Mouse (Mus musculus) MEL (cell line): Measurements from ENCODE around the gene Akt3. TPM values are rescaled to one million over a fixed set of nuclear protein-coding genes. Genes with fewer than 3 reads are reported as not detected.

Experiments
- DNase-seq: peaks from one replicate; pipeline ENCODE4 v3.0.0; 2011; ENCODE audit warnings: low read depth, low spot score
- H3K27ac ChIP-seq: 2 replicates; pipeline ENCODE4 v1.5.1; 2012; ENCODE audit warnings: low read depth, mild to moderate bottlenecking, control low read depth, low read length, moderate library complexity; ENCODE audit not compliant: control insufficient read depth
- H3K27me3 ChIP-seq, 2 experiments: fragments of 150-350 bp in 1 of 2; sonication (generic) in 1 of 2; 2 replicates each; pipeline ENCODE4 v1.6.1; 2012; ENCODE audit warnings: low read length in 2 of 2, mild to moderate bottlenecking in 2 of 2, improper control_type of control experiment in 1 of 2, moderate library complexity in 1 of 2; ENCODE audit not compliant: insufficient read depth in 2 of 2, control insufficient read depth in 1 of 2
- H3K36me3 ChIP-seq, 2 experiments: 2 replicates each; pipeline ENCODE4 v1.6.1; 2012 to 2014; ENCODE audit warnings: low read length in 2 of 2, improper control_type of control experiment in 1 of 2, inconsistent platforms in 1 of 2, mild to moderate bottlenecking in 1 of 2; ENCODE audit not compliant: insufficient read depth in 2 of 2, control insufficient read depth in 1 of 2
- H3K4me1 ChIP-seq, 2 experiments: fragments of 150-350 bp in 1 of 2; sonication (generic) in 1 of 2; 2 replicates each; pipeline ENCODE4 v1.6.1; 2012; ENCODE audit warnings: low read length in 2 of 2, improper control_type of control experiment in 1 of 2, mild to moderate bottlenecking in 1 of 2; ENCODE audit not compliant: insufficient read depth in 2 of 2, control insufficient read depth in 1 of 2
- H3K4me3 ChIP-seq, 2 experiments: fragments of 150-350 bp in 1 of 2; sonication (generic) in 1 of 2; 2 replicates each; pipeline ENCODE4 v1.5.1; 2012; ENCODE audit warnings: low read depth in 2 of 2, low read length in 2 of 2, mild to moderate bottlenecking in 2 of 2, moderate library complexity in 2 of 2, control low read depth in 1 of 2, improper control_type of control experiment in 1 of 2; ENCODE audit not compliant: control insufficient read depth in 1 of 2, insufficient read depth in 1 of 2
- H3K79me2 ChIP-seq: 2 replicates; pipeline ENCODE4 v1.6.1; 2012; ENCODE audit warnings: mild to moderate bottlenecking, low read length, moderate library complexity; ENCODE audit not compliant: control insufficient read depth, poor library complexity, insufficient read depth
- H3K9ac ChIP-seq: 2 replicates; pipeline ENCODE4 v1.6.1; 2012; ENCODE audit warnings: low read depth, mild to moderate bottlenecking, control low read depth, low read length, moderate library complexity; ENCODE audit not compliant: control insufficient read depth, poor library complexity, severe bottlenecking
- H3K9me3 ChIP-seq: fragments of 150-350 bp; sonication (generic); replicated peaks from 2 replicates; pipeline ENCODE4 v1.6.1; 2012; ENCODE audit warnings: mild to moderate bottlenecking, low read length, improper control_type of control experiment, moderate library complexity; ENCODE audit not compliant: insufficient read depth
- CTCF ChIP-seq, 3 experiments: IDR thresholded peaks in 2 of 3; conservative IDR thresholded peaks in 1 of 3; 2 replicates each; pipeline ENCODE4 v1.5.1; 2011 to 2012; ENCODE audit warnings: low read length in 3 of 3, low read depth in 2 of 3, mild to moderate bottlenecking in 2 of 3, improper control_type of control experiment in 1 of 3, inconsistent platforms in 1 of 3, mixed read lengths in 1 of 3, moderate library complexity in 1 of 3; ENCODE audit not compliant: control insufficient read depth in 1 of 3, insufficient read depth in 1 of 3, poor library complexity in 1 of 3, severe bottlenecking in 1 of 3
- ELF1 ChIP-seq: IDR thresholded peaks from 2 replicates; pipeline ENCODE4 v1.6.1; 2014; ENCODE audit warnings: low read depth, mild to moderate bottlenecking, inconsistent platforms, low read length, improper control_type of control experiment, moderate library complexity
- ETS1 ChIP-seq: IDR thresholded peaks from 2 replicates; pipeline ENCODE4 v1.6.1; 2012; ENCODE audit warnings: low read depth, mild to moderate bottlenecking, inconsistent platforms, low read length, improper control_type of control experiment, moderate library complexity
- GATA1 ChIP-seq: IDR thresholded peaks from 2 replicates; pipeline ENCODE4 v1.6.1; 2011; ENCODE audit warnings: low read depth, low read length, improper control_type of control experiment
- KAT2A ChIP-seq: conservative IDR thresholded peaks from 2 replicates; pipeline ENCODE4 v1.6.1; 2012; ENCODE audit warnings: low read depth, low read length, improper control_type of control experiment, inconsistent platforms
- MAZ ChIP-seq: IDR thresholded peaks from 2 replicates; pipeline ENCODE4 v1.6.1; 2012; ENCODE audit warnings: low read depth, mild to moderate bottlenecking, inconsistent platforms, low read length, improper control_type of control experiment
- MXI1 ChIP-seq: IDR thresholded peaks from 2 replicates; pipeline ENCODE4 v1.6.1; 2011; ENCODE audit warnings: mild to moderate bottlenecking, low read depth, low read length, improper control_type of control experiment
- MYB ChIP-seq: IDR thresholded peaks from 2 replicates; pipeline ENCODE4 v1.6.1; 2011; ENCODE audit warnings: mild to moderate bottlenecking, low read depth, low read length, improper control_type of control experiment
- MYC ChIP-seq: IDR thresholded peaks from 2 replicates; pipeline ENCODE4 v1.6.1; 2011; ENCODE audit warnings: low read depth, mild to moderate bottlenecking, low read length, improper control_type of control experiment, moderate library complexity
- NELFE ChIP-seq: IDR thresholded peaks from 2 replicates; pipeline ENCODE4 v1.6.1; 2011; ENCODE audit warnings: low read depth, low read length, improper control_type of control experiment
- RAD21 ChIP-seq: IDR thresholded peaks from 2 replicates; pipeline ENCODE4 v1.6.1; 2011; ENCODE audit warnings: mild to moderate bottlenecking, low read depth, low read length, improper control_type of control experiment
- RCOR1 ChIP-seq: IDR thresholded peaks from 2 replicates; pipeline ENCODE4 v1.6.1; 2012; ENCODE audit warnings: low read depth, mild to moderate bottlenecking, inconsistent platforms, low read length, improper control_type of control experiment
- SIN3A ChIP-seq: IDR thresholded peaks from 2 replicates; pipeline ENCODE4 v1.6.1; 2012; ENCODE audit warnings: low read length, improper control_type of control experiment, inconsistent platforms
- SMC3 ChIP-seq: IDR thresholded peaks from 2 replicates; pipeline ENCODE4 v1.6.1; 2011; ENCODE audit warnings: low read depth, low read length, improper control_type of control experiment
- TAL1 ChIP-seq: IDR thresholded peaks from 2 replicates; pipeline ENCODE4 v1.6.1; 2012; ENCODE audit warnings: mild to moderate bottlenecking, inconsistent platforms, low read length, moderate library complexity, mixed read lengths
- USF2 ChIP-seq, 2 experiments: IDR thresholded peaks; 2 replicates each; pipeline ENCODE4 v1.6.1; 2011 to 2012; ENCODE audit warnings: improper control_type of control experiment in 2 of 2, low read length in 2 of 2, borderline replicate concordance in 1 of 2, inconsistent platforms in 1 of 2, low read depth in 1 of 2, mild to moderate bottlenecking in 1 of 2; ENCODE audit not compliant: insufficient read depth in 1 of 2
- ZNF384 ChIP-seq: IDR thresholded peaks from 2 replicates; pipeline ENCODE4 v1.6.1; 2012; ENCODE audit warnings: low read depth, mild to moderate bottlenecking, inconsistent platforms, low read length, improper control_type of control experiment
- polyA plus RNA-seq, 2 experiments: library from polyadenylated mRNA; stranded (reverse) in 1 of 2; unstranded in 1 of 2; fragments of >175 nt in 1 of 2; fragments of >200 nt in 1 of 2; gene quantifications; 2 replicates each; pipeline versions ENCODE4 v1.2.1 to v1.2.4; 2012; ENCODE audit warnings: low replicate concordance in 2 of 2, low read depth in 1 of 2; ENCODE audit not compliant: insufficient read length in 2 of 2, insufficient read depth in 1 of 2, missing spikeins in 1 of 2
- total RNA-seq: library from RNA; depleted of rRNA; stranded (reverse); fragments of 300-350 nt; gene quantifications from 2 replicates; pipeline ENCODE4 v1.2.3, GENCODE M21; 2012

Akt3 gene
- total and polyA plus RNA-seq, 3 experiments: 3.5 to 6.2 TPM; not detected in 1

- DNase-seq: no peak
- Histone ChIP-seq H3K9me3 (no peaks in the 10 kb centered on the region), H3K27me3 (no peaks in the 10 kb centered on the region), H3K4me1 (peaks cover 0 to 5% of the 10 kb centered on the region in 2 experiments; a peak in 2 of 4 replicates), H3K79me2 (no peaks in the 10 kb centered on the region), H3K4me3 (no peak overlapping the region), H3K9ac (no peak overlapping the region), H3K36me3 (no peaks in the 10 kb centered on the region), H3K27ac (no peak overlapping the region)
- TF ChIP-seq ZNF384 (no peak), MYC (no peak), NELFE (no peak), MAZ (no peak), SIN3A (no peak), ELF1 (no peak), KAT2A (no peak), GATA1 (no peak), USF2 (IDR thresholded peaks at IDR 0.05; ENCODE audit: borderline replicate concordance in 1 of 2, insufficient read depth in 1 of 2, low read depth in 1 of 2, low read length in 2 of 2) (no peak), RCOR1 (no peak), ETS1 (no peak), MYB (no peak)
These were observed 59.0 kb downstream of the Akt3 start for GRCm38 (mm10) chr1:177198978-177199377.

- H3K79me2 ChIP-seq: no peaks in the 10 kb centered on the region
- no peaks in the 10 kb centered on the region for H3K9me3 ChIP-seq
- peak; percentile 25 for DNase-seq
- H3K9ac ChIP-seq: no peak overlapping the region
- no peak overlapping the region for H3K27ac ChIP-seq
- no peaks in the 10 kb centered on the region for H3K36me3 ChIP-seq
- no peaks in the 10 kb centered on the region for H3K27me3 ChIP-seq
- TF ChIP-seq MXI1: no peak
- peak; percentile 49 for TF ChIP-seq RAD21
- TF ChIP-seq CTCF (IDR thresholded peaks at IDR 0.05 in 2 of 3, conservative IDR thresholded peaks at IDR 0.05 in 1 of 3; ENCODE audit: control insufficient read depth in 1 of 3, insufficient read depth in 1 of 3, low read depth in 2 of 3, low read length in 3 of 3, poor library complexity in 1 of 3, severe bottlenecking in 1 of 3): peak; percentile 9 to 53 (median 13); a peak in 2 of 6 replicates
- TF ChIP-seq ELF1: no peak
- no peak for TF ChIP-seq TAL1
- no peak for TF ChIP-seq NELFE
- no peak for TF ChIP-seq MYC
- TF ChIP-seq SMC3: peak; percentile 73
- peaks cover 0 to 4% of the 10 kb centered on the region in 2 experiments; a peak in 2 of 4 replicates for H3K4me1 ChIP-seq
- H3K4me3 ChIP-seq: no peak overlapping the region
These were observed 62.8 kb downstream of the Akt3 start for GRCm38 (mm10) chr1:177195224-177195623.
